Mouse (Mus musculus) lung, adult 2 months (tissue): ENCODE data around the gene Zzz3. TPM values are rescaled to one million over a fixed set of nuclear protein-coding genes. Genes with fewer than 3 reads are reported as not detected.

Experiments
- DNase-seq: peaks from one replicate; pipeline ENCODE4 v3.0.0; 2022
- H3K4me1 ChIP-seq: fragments of 200-500 bp; 2 replicates; pipeline ENCODE4 v1.6.1; 2011; ENCODE audit warnings: low read length; ENCODE audit not compliant: control insufficient read depth, insufficient read depth
- H3K4me3 ChIP-seq: fragments of 200-500 bp; replicated peaks from 2 replicates; pipeline ENCODE3; 2011; ENCODE audit warnings: low read depth, mild to moderate bottlenecking, control low read depth, low read length; ENCODE audit errors: extremely low read depth
- CTCF ChIP-seq: fragments of 200-500 bp; IDR thresholded peaks from 2 replicates; pipeline ENCODE4 v1.5.1; 2011; ENCODE audit warnings: mild to moderate bottlenecking, low read length, control low read depth; ENCODE audit not compliant: insufficient read depth
- POLR2A ChIP-seq: fragments of 200-500 bp; IDR thresholded peaks from 2 replicates; pipeline ENCODE4 v1.6.1; 2011; ENCODE audit warnings: low read depth, mild to moderate bottlenecking, control low read depth, low read length, borderline replicate concordance; ENCODE audit errors: extremely low read depth
- WGBS: fragments of 180-500 bp; shearing (Covaris S2); methylation state at CpG from one replicate; pipeline ENCODE4 v1.1.7; 2018; 5-methylcytosine and 5-hydroxymethylcytosine counted together
- polyA plus RNA-seq: library from polyadenylated mRNA; depleted of rRNA; stranded (reverse); fragments of >200 nt; gene quantifications from 2 replicates; pipeline ENCODE4 v1.2.3, GENCODE M21; 2012

Gene Zzz3
- polyA plus RNA-seq, 1 experiment, result 19.7 TPM

- WGBS, result 30% methylated on average over 9 of the region's 9 CpGs
- Histone ChIP-seq H3K4me3 (peak overlapping the region; percentile 100), H3K4me1 (peaks cover 20% of the 10 kb centered on the region)
- TF ChIP-seq CTCF, result no peak
- no peak for TF ChIP-seq POLR2A
- DNase-seq, result no peak
Measured at GRCm38 (mm10) chr3:152397335-152397940, 2.2 kb downstream of the Zzz3 start.

- TF ChIP-seq CTCF, result no peak
- Histone ChIP-seq H3K4me3 (no peak overlapping the region), H3K4me1 (peaks cover 19% of the 10 kb centered on the region)
- no peak for DNase-seq
- 68% methylated on average over 5 of the region's 5 CpGs for WGBS
Measured at GRCm38 (mm10) chr3:152400441-152400840, 5.2 kb downstream of the Zzz3 start.

DNA sequence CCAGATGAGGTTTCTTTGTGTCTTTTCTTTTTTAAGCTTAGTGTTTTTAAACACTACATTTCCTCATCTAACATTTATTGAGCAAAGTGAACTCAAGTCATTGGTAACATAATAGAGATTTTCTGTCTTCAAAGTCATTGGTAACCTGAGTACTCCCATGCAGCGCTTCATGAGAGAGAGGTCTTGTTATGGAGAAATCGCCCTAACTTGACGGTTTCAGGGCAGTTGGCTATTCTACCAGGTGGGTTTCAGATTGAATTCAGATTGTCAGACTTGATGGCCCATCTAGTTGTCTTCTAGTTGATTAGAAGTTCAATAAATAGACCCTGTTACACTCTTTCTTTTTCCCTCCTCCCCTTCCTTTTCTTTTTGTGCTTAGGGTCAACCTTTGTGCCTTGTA, 5.6 kb downstream of the Zzz3 start:
- DNase-seq, result no peak
- H3K4me1 ChIP-seq, result peaks cover 21% of the 10 kb centered on the region
- TF ChIP-seq POLR2A (no peak), CTCF (no peak)
- WGBS, result 81% methylated on average over 3 of the region's 3 CpGs
- no peak overlapping the region for H3K4me3 ChIP-seq

- WGBS, result 68% methylated on average over 7 of the region's 7 CpGs
Measured at GRCm38 (mm10) chr3:152401964-152402670, 6.8 kb downstream of the Zzz3 start.

GRCm38 (mm10) chr3:152402671-152403066, 7.4 kb downstream of the Zzz3 start:
- 66% methylated on average over 3 of the region's 3 CpGs for WGBS
- H3K4me3 ChIP-seq, result no peak overlapping the region
- H3K4me1 ChIP-seq, result peaks cover 19% of the 10 kb centered on the region
- no peak for TF ChIP-seq CTCF
- no peak for TF ChIP-seq POLR2A
- no peak for DNase-seq

More at GRCm38 (mm10) chr3:152401964-152402670, 6.8 kb downstream of the Zzz3 start:
- no peak for DNase-seq
- Histone ChIP-seq H3K4me1 (peaks cover 24% of the 10 kb centered on the region), H3K4me3 (no peak overlapping the region)
- no peak for TF ChIP-seq CTCF
- no peak for TF ChIP-seq POLR2A

- Histone ChIP-seq H3K4me1 (peaks cover 18% of the 10 kb centered on the region), H3K4me3 (no peak overlapping the region)
- WGBS, result 66% methylated on average over 2 of the region's 2 CpGs
- TF ChIP-seq CTCF (no peak), POLR2A (no peak)
- no peak for DNase-seq
Measured at GRCm38 (mm10) chr3:152403827-152404226, 8.6 kb downstream of the Zzz3 start.

GRCm38 (mm10) chr3:152405420-152405819, 10.1 kb downstream of the Zzz3 start:
- Histone ChIP-seq H3K4me3 (no peak overlapping the region), H3K4me1 (peaks cover 18% of the 10 kb centered on the region)
- 92% methylated on average over 7 of the region's 7 CpGs for WGBS
- TF ChIP-seq POLR2A (no peak), CTCF (no peak)
- no peak for DNase-seq

GRCm38 (mm10) chr3:152405978-152406640, 10.8 kb downstream of the Zzz3 start:
- no peak for TF ChIP-seq POLR2A
- no peak for TF ChIP-seq CTCF
- 37% methylated on average over 4 of the region's 4 CpGs for WGBS
- H3K4me1 ChIP-seq, result peaks cover 18% of the 10 kb centered on the region

GRCm38 (mm10) chr3:152410980-152411551, 15.8 kb downstream of the Zzz3 start:
- TF ChIP-seq CTCF, result no peak
- 67% methylated on average over 7 of the region's 7 CpGs for WGBS
- Histone ChIP-seq H3K4me3 (no peak overlapping the region), H3K4me1 (peaks cover 5% of the 10 kb centered on the region)
- no peak for DNase-seq

More at GRCm38 (mm10) chr3:152405978-152406640, 10.8 kb downstream of the Zzz3 start:
- DNase-seq, result no peak
- no peak overlapping the region for H3K4me3 ChIP-seq

GRCm38 (mm10) chr3:152412362-152412761, 17.1 kb downstream of the Zzz3 start:
- 72% methylated on average over 4 of the region's 4 CpGs for WGBS
- Histone ChIP-seq H3K4me1 (peaks cover 2% of the 10 kb centered on the region; the same call in 1 of the 2 replicates), H3K4me3 (no peak overlapping the region)
- DNase-seq, result no peak
- no peak for TF ChIP-seq POLR2A
- no peak for TF ChIP-seq CTCF
